Mouse (Mus musculus) right cerebral cortex, postnatal 36 days (tissue): ENCODE measurements around the gene Grap2.

Source experiments
- DNase-seq, 2 experiments: peaks; one replicate each; pipeline ENCODE4 v3.0.0; 2022; ENCODE audit warnings: low spot score in 2 of 2, mixed read lengths in 1 of 2

The Grap2 gene

DNA sequence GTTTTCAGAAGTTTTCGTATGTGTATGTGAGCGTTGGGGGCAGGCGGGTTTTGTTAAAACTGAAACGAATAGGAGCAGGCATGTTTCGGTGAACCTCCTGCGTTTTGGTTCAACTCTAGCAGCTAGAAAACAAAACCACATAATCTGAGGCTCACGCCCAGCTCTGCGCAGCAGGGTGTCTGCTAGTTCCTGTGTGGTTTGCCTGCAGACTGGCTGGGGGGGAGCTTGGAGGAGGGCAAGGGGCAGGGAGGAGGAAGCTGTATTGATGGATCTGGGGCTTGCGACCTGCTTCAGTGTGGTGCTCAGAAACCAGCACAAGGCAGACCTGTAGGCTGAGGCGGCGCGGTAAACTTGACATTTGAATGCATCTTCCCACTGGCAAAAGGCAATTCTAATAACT lies at the start of gene Grap2:
Gene Grap2, plus strand, starts transcription at position 304 of the 400 bp plus-strand sequence.
- DNase-seq = no peak

DNA sequence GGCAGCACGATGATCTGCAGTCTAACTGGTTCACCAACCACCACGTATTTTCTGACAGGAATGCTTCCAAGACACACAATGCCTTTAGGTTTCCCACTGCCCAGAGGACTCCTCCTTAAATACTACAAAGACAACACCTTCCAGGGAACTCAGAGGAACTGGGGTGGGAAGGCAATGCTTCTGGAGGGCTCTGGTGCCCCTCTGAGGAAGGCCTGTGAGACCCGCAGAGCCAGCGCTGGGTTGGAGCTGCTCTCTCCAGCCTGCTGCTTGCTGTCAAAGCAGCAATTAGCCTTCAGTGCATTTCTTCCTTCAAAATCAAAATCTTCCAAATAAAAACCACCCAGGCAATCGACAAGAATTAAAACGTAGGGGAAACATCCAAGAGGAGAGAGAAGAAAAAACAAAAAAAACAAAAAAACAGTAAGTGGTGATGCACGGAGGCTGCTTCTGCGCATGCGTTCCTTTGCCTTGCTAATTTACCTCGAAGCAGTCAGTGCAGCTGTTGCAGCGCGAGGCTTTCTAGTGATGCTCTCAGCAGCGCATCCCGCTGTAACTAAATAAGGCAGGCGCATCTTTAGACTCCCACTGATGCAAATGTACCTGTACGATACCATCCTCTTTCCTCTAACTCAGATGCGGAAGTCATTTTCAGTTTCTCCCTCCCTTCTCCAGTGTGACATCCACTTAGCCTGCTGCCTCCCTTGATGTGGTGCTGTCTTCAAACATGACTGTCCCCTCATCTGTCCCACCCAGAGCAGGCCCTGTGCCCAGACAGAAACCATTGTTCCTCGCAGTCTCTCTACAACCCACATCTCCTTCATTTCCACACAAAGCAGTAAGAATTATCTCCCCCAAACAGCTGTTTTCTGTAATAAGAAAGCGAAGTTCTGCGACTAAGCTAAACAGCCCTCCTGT lies 42.2 kb upstream of the Grap2 start:
- peak; percentile 36 to 45 for DNase-seq

DNA sequence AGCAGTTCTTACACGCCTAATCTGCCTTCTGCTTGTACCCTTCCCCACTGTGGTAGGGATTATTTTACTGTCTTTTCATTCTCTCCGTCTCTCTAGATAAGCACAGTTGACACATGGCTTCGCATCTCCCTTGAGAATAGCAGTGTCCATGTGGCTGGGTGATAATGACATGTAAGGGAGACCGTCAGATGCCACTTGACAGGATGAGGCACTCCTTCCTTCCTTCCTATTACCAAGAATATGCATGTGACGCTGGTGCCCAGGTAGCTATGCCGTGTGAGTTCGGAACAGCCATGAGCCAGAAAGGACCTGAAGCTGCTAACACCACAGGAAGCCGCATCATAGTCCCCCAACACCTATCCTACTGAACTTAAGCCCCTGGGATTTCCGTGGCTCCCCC lies 41.4 kb upstream of the Grap2 start:
- no peak for DNase-seq

DNA sequence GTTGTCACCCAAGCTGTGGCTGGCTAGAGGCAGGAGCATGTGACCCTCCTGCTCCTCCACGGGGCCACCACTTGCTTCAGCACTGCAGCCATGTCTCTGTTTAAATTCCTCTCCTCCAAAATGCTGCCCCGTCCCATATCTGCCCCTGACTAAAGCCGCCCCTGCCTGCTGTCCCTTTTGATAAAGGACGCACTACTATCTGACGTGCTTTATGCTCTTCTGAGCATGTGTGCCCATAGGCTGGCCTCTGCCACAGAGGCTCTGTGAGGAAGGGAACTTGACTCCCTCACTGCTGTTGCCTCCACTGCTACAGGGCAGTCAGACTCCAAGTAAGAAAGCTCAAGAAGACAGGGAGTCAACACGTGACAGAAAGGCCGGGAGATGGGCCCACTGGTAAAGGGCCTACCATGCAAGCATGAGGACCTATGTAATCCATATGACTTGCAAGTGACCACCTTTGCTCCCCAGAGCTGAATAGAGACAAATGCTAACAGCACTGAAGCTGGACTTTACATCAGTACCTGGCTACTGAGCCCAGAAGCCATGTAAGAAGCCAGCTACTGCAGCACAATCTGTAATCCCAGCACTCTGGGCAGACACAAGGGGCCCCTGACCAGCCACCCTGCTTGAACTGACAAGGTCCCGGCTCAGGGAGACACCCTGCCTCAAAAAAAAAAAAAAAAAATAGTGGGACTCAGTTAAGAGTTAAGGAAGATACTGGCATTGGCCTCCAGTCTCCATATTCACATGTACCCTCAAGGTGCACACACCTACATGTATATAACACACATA lies 39.9 kb upstream of the Grap2 start:
- DNase-seq = no peak

DNA sequence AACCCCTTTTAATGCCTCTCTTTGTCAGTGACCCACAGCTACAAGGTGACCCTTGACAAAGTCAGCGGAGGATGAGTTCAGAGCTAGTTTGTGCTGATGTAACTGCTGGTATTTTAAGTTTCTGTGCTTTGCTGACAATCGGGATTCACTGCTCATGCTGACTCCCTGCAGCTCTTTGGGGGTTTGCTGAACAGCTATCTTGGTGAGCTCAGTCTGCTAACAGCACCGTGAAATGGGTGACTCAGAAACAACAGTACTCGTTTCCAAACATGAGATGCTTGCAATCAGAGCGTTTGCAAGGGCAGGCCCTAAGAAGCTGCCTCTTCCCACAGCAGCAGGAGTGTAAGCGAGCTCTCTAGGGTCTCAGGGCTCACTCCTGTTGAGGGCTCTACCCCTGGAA lies 39.1 kb upstream of the Grap2 start:
- DNase-seq = peak in 1 of 2 experiments; percentile 49

DNA sequence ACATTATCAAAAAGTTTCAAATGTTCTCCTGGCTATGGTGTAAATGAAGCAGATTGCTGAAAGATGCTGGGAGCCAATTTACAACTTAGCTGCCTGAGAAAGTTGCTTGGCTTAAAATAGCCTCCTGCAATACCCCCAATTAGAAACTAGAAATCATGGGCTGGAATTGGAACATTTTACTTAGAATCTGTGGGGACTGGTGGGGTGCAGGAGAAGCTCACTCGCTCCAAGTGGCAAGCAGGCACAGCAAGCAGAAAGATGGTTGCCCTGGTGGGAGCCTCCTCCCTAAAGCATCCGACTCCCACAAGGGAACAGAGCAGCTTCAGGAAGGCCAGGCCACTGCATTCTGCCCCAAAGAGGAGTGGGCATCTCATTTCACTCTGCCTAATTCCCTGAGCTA lies 36.3 kb upstream of the Grap2 start:
- DNase-seq = peak in 1 of 2 experiments; percentile 58

DNA sequence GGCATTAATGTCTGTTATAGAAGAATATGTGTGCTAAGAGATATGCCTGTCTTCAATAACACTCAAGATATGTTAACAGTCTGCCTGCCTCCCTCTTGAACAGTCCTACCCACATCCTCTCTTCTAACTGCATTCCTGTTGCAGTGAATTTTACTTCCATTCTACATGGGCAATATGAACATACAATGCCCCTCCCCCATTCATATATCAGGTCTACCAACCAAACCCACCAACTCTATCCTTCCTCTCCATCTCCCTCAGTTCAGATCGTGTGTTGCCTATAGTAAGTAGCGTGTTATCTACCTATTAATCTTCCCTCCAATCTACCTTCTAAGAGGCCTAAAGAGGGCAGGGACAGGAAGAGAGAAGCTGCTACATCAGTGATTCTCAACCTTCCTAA lies 34.3 kb upstream of the Grap2 start:
- no peak for DNase-seq

DNA sequence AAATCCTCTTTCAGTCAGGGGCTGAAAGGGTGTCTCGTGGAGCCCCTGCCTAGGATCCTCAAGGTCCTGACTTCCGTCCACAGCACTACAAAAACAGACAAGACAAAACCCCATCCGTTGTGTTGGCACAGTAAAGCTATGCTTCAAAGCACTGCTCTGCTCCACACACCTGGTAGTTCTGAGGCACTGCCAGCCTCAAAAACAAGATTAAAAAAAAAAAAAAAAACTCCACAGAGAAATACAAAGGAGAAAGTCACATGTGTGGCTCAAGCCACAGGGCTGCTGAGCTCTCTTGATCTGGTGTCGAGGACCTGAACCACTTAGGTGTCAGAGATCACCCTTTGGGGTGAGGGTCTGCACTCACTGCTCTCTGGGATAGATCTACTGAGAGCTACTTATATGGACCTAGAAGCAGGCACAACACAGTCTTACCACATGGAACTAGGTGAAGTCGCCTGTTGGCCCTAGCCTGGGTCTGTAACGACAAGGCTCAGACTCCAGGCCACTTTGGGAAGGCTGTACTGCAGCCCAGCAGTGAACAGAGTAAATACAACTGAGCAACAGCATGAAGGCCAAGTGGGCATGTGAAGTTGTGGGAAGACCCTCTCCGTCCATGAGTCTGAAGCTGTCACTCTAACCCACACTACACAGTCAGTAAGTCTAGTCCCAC lies 33.6 kb upstream of the Grap2 start:
- no peak for DNase-seq

DNA sequence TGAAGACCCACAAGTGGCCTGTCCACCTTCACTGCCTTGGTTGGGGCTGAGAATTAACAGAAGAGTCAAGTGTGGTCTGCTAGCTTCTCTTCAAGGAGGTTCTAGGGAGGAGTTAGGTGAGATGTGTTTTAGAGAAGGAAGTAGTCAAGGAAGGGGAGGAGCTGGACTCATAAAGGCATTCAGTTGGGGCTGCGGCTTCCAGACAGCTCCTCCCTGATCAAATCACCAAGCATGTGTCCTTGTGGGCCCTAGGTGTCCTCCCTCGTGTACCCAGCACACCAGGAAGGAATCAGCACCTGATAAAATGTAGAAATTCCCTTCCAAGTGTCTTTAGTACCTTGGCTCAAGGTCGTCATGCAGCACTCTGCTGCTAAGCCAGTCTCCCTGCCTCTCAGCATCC lies 28.3 kb upstream of the Grap2 start:
- DNase-seq = no peak

DNA sequence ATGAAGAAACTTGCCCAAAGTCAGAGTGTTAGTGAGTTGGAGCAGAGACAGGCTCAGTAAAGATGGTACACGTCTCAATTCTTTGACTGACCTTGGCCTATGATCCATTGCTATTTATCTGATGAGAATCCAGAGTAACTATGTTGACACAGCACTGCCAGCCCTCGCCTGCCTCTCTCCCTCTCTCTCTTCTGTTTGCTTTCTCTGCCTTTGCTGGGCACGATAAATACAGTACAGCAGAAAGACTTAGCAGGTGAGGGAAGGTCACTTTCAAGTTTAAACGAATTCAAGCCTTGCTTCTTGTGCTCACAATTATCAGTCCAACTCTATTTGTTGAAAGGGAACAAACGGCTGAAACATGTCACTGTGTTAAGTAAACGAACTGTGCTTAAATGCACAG lies 27.0 kb upstream of the Grap2 start:
- no peak for DNase-seq

DNA sequence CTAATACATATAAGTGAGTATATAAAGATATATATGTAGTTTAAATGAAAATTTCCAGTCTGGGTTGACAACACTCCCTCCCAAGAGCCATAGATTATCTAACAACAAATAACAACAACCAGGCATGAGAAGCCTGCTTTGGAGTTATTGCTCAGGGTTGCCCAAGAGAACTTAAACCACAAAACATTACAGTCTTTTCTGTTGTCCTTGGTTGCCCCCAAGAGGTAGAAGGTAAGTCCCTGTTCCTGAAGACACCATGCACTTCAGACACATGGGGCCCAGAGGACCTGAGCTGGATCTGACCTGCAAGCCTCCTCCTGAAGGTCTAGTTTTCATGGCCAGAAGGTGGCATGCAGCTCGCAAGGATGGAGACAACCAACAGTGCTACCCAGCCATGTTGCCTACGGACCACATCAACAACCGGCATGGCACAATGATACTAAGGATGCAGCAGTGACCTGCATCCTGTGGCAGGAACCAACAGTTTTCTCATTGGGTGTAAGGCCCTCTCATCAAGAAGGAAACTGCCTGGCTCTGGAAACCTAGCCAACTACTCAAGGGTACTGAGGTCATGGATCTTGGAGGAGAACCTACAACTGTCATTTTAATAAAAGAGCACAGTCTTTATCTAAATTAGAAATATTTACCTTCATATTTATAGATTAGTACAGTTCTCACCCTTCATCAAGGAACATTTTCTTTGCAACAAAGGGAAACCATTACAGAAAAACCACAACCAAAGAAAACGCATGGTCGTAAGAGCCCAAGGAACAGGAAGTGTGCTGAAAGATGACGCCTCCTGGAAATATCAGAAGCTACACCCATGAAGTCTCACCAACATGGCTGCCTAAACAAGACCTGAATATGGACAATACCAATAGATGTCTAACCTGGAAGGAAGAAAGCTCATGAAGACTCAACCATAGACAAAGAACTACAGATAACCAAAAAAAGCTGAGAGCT lies 17.3 kb upstream of the Grap2 start:
- no peak for DNase-seq

DNA sequence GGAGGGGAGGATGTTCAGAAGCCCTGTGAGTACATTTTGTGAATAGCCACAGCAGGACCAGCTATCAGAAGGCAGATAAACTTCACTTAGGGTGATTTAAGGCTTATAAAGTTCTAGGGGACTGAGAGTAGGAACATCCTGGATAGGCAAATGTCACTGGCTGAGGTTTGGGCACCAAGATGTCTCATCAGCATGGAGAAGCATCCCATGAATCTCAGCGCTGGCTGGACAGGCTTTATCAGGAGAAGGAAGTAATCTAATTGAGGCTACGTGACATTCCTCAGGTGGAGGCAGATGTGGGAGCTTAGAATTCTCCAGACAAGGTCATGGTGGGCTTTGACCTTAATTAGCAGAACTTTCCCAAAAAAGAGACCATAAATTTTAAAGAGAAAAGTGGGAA lies 16.4 kb upstream of the Grap2 start:
- no peak for DNase-seq

DNA sequence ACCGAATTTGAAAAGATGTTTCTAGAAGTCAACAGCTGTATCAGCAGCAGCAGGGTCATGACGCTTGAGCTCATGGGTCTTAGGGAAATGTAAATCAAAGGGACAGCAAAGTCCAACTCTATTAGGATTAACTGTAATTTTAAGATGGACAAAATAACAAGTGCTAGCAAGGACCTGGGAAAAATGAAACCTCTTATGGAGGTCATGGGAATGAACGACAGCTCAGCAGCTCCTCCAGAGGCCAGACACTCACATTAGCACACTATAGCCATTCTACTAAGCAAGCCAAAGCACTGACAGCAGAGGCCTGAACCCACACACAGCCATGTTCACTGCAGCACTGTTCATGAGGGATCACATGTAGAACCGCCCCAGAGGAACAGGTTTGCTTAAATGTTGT lies 14.6 kb upstream of the Grap2 start:
- DNase-seq = no peak

DNA sequence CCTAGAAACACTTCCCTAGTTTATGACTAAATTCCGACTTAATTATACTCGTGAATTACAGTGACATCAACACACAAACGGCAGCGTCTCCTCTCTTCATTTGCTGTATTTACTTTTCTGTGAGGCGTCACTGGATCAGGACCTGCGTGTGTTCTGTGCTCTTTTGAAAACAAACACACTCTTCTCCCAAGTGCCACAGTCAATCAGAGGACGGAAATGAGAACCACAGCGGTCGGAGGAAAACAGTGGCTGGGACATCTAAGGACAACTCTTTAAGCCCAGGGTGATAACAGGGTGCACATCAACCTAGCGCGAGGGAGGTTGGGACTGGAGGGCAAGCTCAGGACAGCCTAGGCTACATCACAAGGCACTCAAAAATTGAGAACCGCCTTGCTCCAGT lies 12.9 kb upstream of the Grap2 start:
- DNase-seq = no peak

DNA sequence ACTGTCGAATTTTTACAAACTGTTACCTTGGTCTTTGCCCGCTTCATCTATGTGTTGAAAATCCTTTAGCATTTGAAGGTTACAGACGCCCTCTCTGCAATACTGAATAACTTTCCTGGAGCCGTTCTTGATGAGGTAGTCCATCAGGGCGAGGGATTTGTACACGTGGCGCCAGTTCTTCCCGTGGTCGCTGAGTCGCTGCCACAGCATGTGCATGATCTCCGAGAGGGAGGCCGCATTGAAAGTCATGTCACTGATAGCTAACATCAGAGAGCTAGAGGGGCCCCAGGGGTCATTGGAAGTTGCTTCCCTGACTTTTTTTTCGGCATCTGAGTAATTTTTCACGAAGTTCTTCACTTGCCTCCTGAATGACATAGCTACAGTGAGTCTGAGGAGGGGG lies 12.4 kb upstream of the Grap2 start:
- no peak for DNase-seq

DNA sequence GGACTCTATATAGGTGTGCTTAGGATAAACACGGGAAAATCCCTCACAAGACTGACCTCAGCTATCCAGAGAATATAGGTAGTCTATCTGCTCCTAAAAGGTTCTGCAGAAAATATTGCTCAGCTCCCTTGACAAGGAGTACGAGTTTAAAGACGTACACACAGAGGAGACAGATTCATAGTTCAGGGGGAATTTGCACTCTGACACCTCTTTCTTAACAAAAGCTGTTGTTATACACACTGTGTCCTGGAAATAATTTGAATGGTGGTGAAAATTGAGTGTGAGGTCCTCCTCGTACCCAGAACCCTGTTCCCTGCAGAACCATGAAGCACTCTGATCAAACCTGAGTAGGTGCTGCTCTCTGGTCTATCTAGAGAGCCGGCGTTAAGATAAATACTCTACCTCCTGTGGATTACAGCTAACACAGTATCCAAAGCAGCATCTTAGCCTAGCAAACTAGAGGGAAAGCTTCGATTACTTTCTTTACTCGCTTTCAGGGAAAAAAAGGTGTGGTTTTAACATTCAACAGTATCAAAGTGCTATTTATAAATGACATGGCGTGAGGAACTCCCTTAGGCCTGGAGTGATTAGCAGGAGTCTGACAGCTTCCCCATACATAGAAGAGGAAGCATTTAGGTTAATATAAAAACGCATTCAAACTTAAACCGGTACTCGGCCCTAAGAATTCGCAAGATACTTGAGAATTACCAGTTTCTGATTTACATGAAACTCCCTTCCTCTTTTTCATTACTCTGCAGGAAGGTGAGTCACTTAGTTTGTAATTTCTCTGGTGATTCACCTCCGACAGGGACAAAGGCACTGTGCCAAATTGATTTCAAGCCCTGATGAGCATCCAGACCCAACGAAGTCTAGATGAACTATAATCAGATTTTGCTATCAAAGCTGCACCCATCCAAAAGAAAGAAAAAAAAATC lies 11.5 kb upstream of the Grap2 start:
- no peak for DNase-seq

DNA sequence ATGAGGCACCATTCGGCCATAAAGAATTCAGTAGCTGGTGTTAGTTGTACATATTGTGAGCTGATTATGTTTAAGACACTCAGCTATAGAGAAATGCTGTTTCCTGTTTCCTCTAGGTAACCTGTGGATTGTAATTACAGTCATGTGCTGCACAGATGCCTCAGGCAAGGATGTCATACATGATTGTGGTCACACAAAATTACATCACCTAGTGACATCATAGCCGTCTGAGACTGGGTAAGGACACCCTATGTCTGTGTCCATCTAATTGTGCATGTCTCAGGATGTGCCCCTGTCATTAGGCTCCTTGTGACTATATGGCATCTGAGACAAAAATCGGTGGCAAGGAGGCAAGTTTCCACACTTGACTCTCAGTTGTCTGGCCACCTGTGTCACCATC lies 9.9 kb upstream of the Grap2 start:
- no peak for DNase-seq

DNA sequence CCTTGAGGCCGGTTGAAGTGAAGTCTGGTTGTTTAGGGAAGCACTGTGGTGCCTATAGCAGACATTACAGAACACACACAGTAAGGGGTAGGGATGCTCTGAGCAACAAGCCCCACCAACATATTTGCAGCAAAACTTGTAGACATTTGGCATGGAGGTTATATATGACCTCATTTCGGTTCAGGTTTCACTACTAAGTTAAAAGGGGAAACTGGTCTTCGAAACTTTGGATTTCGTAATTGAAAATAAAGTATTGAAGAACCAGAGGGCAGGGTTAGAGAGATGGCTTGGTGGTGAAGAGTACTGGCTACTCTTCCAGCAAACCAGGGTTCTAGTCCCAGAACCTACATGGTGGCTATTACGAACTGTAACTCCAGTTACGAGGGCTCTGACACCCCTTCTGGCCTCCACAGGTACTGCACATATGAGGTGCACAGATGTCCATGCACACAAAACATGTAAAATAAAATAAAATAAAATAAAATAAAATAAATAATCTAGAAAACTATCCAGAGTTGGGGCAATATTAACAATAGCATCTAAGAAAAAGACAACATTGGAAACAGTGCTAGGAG lies 8.7 kb upstream of the Grap2 start:
- no peak for DNase-seq

DNA sequence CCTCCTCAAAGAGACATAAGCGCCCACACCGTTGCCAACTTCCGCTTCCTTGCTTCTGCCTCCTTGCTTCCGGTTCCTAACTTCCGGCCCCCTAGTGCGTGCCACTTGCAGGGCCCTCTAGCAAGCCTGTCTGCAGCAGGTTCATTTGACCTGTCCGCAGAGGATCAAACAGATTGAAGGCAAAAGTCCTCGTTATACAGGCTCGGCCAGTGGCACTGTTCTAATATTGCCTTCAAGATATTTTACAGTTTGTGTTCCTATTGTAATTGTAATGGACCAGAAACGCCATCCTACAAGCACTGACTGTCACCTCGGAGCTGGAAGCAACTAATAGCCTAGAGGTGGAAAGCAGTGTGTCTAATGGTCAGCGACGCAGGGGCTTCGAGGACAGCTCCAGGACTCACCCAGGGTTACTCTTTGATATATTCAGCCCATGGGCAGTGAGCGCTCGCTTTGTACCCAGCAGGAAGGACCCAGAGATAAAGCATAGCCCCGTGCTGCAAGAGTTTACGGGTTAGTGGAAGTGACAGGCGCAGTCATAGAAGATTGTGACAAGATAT lies 7.2 kb upstream of the Grap2 start, which contains the start of gene Enthd1:
Gene Enthd1, minus strand, starts transcription at position 51 of the 560 bp plus-strand sequence.
- DNase-seq = no peak
